Mouse (Mus musculus) stomach, postnatal 0 days (tissue): ENCODE measurements around the gene Atp2a2.

Experiments used
- CTCF ChIP-seq: IDR thresholded peaks from 2 replicates; pipeline ENCODE4 v1.5.1; 2016; ENCODE audit warnings: antibody characterized with exemption, low read depth, mild to moderate bottlenecking, moderate library complexity
- EP300 ChIP-seq: optimal IDR thresholded peaks from 2 replicates; pipeline ENCODE3; 2016; ENCODE audit warnings: antibody characterized with exemption

- peak; percentile 30; the same call in 1 of the 2 replicates for TF ChIP-seq CTCF
- no peak for TF ChIP-seq EP300
These were observed 636 bp downstream of the Atp2a2 start for GRCm38 (mm10) chr5:122501101-122502076.
